Mouse (Mus musculus) liver, embryonic 14 days (tissue): ENCODE data around the gene Pnliprp2. TPM values are rescaled to one million over a fixed set of nuclear protein-coding genes. Genes with fewer than 3 reads are reported as not detected.

Experiments used
- polyA plus RNA-seq: library from polyadenylated mRNA; depleted of rRNA; stranded (reverse); fragments of >200 nt; gene quantifications from 2 replicates; pipeline ENCODE4 v1.2.3, GENCODE M21; 2012; rRNA removed

The Pnliprp2 gene
- polyA plus RNA-seq, result 2.3 and 2.6 TPM in 2 replicates

DNA sequence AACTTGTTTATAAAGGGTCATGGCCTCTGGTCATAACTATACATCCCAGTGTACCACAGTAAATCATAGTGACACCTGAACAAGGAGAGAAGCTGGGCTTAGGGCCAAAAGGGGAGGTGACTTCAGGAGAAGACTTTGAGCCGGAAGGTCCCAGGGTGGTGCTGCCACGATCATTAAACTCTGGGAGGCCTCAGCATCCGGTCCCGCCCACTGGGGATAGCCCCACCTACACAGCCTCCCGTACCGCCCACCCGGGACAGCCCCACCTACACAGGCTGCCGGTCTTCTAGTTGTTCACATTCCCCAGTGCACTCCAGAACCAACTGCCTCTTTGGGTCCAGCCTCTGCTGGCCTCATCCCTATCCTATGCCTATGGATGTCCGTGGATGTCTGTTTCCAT lies at the start of gene Pnliprp2:
Gene Pnliprp2, plus strand, starts transcription at position 297 of the 400 bp plus-strand sequence.

DNA sequence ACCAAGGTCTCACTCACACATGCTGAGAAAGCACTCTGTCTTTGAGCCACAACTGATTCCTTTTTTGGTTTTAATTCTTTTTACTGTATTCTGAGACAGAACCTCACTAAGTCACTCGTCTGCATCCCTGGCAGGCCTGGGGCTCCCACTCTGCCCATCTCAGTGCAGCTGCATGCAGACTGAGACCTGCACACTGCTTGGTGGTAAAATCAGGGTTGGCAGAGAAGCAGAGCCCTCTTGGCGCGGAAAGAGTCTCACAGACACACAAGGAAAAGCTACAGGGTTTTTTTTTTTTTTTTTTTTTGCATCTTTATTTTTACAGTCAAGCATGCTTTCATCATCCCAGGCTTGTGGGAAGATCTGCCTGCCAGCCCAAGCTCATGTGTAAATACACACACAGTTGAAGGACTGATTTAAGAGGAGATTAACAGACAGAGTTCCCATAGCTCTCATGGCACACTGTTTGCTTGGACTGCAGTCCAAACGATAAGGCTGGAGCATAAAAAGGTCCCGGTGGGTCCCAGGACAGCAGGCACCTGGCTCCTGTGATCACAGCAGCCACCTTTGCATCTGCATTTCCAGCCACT lies 31.0 kb upstream of the Pnliprp2 start, which contains the start of gene Pnliprp1:
Gene Pnliprp1, plus strand, starts transcription at position 443 of the 587 bp plus-strand sequence.

DNA sequence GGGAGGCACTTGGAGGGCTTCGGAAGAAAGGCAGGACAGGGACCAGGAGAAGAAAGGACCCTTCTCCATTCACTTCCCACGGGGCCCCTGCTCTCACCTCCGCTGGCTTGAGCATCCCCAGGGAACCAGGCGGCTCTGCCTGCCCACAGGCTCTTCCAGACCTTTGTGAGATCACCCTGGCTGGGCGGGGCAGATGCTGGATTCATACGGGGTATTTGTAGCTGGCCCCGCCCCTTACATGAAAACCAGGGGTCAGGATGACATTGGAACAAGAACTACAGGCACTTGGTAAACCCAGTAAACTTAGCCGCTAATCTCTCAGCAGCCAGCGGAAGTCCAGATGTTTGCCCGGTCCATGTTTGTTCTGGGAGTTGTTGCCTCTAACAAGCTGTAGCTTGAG lies 34.8 kb downstream of the Pnliprp2 start, which contains the start of gene 1700019N19Rik:
Gene 1700019N19Rik, minus strand, starts transcription at position 178 of the 400 bp plus-strand sequence.

Other genes with a start within 250 kb of the Pnliprp2 start
- gene Ccdc172, start 247.7 kb upstream of the Pnliprp2 start, polyA plus RNA-seq, result not detected in 2 replicates
- gene Pnlip, start 107.2 kb upstream of the Pnliprp2 start, polyA plus RNA-seq, result not detected in 2 replicates
- gene Pnliprp1, start 30.8 kb upstream of the Pnliprp2 start, polyA plus RNA-seq, result 31.0 and 35.4 TPM in 2 replicates
- gene 1700019N19Rik, start 34.7 kb downstream of the Pnliprp2 start, polyA plus RNA-seq, result 0.03 and 0.06 TPM in 2 replicates
- gene Eno4, start 183.7 kb downstream of the Pnliprp2 start, polyA plus RNA-seq, result 0.05 TPM in 1 of 2 replicates, not detected in the other
- 0.28 and 0.36 TPM in 2 replicates for gene Hspa12a, start 183.9 kb downstream of the Pnliprp2 start, polyA plus RNA-seq